Mouse (Mus musculus) macrophage (primary cell): ENCODE results near the gene Cpm. TPM values are rescaled to one million over a fixed set of nuclear protein-coding genes. Genes with fewer than 3 reads are reported as not detected.
"Not testable (repeated sequence)": the region's sequence is repeated elsewhere in the genome, so short reads cannot be mapped to it uniquely, and the experiment has no call there.

Experiments used
- H3K27ac ChIP-seq: fragments of 350-480 bp; formaldehyde crosslinking; 2 replicates; pipeline ENCODE4 v1.9.0; 2021
- H3K36me3 ChIP-seq: fragments of 350-480 bp; formaldehyde crosslinking; 2 replicates; pipeline ENCODE4 v1.9.0; 2021; ENCODE audit errors: inconsistent target
- H3K4me3 ChIP-seq: fragments of 350-480 bp; formaldehyde crosslinking; 2 replicates; pipeline ENCODE4 v1.9.0; 2021; ENCODE audit errors: inconsistent target
- H3K79me2 ChIP-seq: fragments of 350-480 bp; formaldehyde crosslinking; 2 replicates; pipeline ENCODE4 v1.9.0; 2021; ENCODE audit errors: inconsistent target
- WGBS: methylation state at CpG from one replicate; pipeline ENCODE4 v1.1.7; 2026; ENCODE audit warnings: inconsistent platforms; ENCODE audit not compliant: missing documents; 5-methylcytosine and 5-hydroxymethylcytosine counted together
- polyA plus RNA-seq: library from polyadenylated mRNA; stranded (reverse); fragments of 250-400 nt; gene quantifications from 3 replicates; pipeline ENCODE4 v1.2.4, GENCODE M21; 2018; ENCODE audit warnings: inconsistent platforms

Cpm gene
- polyA plus RNA-seq, 1 experiment from 2014 or later: 0.07 TPM

DNA sequence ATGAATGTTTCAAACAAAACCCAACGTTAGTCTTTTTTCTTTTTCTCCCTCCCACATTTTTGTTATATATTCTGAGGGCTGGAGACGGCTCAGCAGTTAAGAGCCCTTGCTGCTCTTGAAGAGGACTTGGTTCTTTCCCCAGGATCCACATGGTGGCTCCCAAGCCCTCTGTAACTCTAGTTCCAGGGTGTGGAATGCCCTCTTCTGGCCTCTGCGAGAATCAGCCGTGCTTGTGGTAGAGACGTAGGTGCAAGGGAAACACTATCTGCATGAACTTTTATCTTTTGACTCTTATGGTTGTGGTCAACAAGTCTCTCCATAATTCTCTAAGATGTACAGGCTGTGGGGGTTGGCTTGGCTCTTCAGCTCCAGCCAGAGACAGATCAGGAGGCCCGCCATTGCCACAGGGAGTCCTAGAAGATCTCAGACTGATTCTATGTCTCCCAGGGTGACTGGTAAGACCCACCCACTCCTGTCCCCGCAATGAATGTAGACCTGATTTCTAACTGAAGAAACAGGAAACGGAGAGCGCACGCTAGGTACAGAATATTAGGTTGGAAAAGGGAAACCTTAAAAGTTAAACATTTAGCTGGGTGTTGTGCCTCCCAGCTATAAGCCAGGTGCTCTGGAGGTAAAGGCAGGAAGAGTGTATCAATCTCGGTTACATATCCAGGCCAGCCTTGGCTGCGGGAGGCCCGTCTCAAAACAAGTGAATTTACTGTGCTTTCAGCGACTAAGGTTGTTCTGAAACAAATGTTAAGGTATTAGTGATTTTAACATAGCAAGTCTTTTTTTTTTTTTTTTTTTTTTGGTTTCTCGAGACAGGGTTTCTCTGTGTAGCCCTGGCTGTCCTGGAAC is 102.2 kb downstream of the Cpm start:
- H3K36me3 ChIP-seq: no peaks in the 10 kb centered on the region; the same call in 1 of the 2 replicates
- H3K79me2 ChIP-seq: no peaks in the 10 kb centered on the region
- H3K4me3 ChIP-seq: no peak overlapping the region
- 14% methylated on average over 10 of the region's 15 CpGs for WGBS
- H3K27ac ChIP-seq: no peak overlapping the region

DNA sequence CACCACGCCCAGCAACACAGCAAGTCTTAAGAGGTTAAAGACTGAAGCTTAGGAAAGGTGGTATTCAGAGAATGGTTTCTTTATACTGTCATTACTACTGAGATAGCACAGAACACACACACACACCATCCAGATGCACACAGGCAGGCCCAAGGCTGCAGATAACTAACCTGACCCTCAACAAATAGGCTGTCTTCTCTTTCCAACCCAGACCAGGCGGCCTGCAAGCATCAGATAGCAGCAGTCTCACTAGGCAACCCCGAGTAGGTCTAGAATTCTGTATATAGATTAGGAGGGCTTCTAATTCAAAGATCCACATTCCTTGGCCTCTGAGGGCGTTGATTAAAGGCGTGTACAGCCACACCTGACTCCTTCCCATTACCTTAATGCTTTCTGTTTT is 102.9 kb downstream of the Cpm start:
- 87% methylated on average over 5 of the region's 5 CpGs for WGBS
- Histone ChIP-seq H3K79me2 (no peaks in the 10 kb centered on the region), H3K27ac (no peak overlapping the region), H3K36me3 (no peaks in the 10 kb centered on the region; the same call in 1 of the 2 replicates), H3K4me3 (no peak overlapping the region)

DNA sequence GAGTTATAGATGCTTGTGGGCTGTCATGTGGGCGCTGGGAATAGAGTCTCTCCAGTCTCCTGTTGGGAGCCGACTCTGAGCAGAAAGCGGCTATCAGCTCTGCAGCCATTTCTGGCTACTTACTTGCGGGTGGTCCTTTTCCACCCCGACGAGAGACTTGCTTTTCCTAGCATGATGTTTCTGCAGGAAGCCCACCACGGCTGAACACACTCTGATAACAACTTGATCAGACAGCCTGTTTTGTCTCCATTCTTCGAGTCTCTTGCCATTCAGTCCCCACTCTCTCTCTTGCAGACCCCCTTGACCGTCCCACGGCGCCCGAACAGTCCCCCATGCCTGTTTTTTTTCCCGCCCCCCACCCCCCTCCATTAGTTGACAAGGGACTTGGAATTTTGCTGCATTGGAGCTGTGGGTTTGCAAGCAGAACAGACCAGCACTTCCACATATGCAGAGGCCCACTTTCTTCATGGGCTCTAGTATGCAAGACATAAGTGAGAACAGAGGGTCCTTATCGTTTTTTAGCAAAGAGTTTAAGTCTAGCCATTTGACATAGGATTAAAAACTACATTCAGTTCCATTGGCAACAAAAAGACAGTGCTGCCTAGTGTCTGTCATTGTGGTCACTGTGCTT is 103.8 kb downstream of the Cpm start:
- Histone ChIP-seq H3K4me3 (no peak overlapping the region), H3K36me3 (no peaks in the 10 kb centered on the region; the same call in 1 of the 2 replicates), H3K27ac (no peak overlapping the region), H3K79me2 (no peaks in the 10 kb centered on the region)
- WGBS: 88% methylated on average over 14 of the region's 14 CpGs

DNA sequence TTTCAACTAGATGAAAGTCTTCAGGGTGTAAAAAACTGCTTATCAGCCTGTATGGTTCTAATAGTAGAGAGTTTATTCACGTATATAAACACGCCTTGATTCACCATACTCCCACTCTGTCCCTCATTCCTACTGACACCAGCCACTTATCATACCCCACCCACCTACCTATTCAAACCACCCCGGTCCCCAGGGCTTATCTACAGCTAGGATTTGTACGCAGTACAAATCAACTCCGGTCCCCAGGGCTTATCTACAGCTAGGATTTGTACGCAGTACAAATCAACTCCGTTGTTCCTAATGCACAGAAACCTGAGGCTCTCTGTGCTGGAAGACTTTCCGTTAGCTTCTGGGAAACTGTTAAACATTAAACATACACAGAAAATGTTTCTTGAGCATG is 104.3 kb downstream of the Cpm start:
- 95% methylated on average over 4 of the region's 8 CpGs for WGBS
- not testable (repeated sequence) for H3K27ac ChIP-seq, H3K79me2 ChIP-seq, H3K36me3 ChIP-seq, H3K4me3 ChIP-seq

- H3K27ac ChIP-seq, H3K4me3 ChIP-seq, H3K36me3 ChIP-seq, H3K79me2 ChIP-seq: not testable (repeated sequence)
- 88% methylated on average over 5 of the region's 10 CpGs for WGBS
Measured at GRCm38 (mm10) chr10:117734104-117734852, 105.0 kb downstream of the Cpm start.

- H3K27ac ChIP-seq, H3K4me3 ChIP-seq, H3K36me3 ChIP-seq, H3K79me2 ChIP-seq: not testable (repeated sequence)
- WGBS: 95% methylated on average over 7 of the region's 12 CpGs
Measured at GRCm38 (mm10) chr10:117735396-117735795, 106.1 kb downstream of the Cpm start.

DNA sequence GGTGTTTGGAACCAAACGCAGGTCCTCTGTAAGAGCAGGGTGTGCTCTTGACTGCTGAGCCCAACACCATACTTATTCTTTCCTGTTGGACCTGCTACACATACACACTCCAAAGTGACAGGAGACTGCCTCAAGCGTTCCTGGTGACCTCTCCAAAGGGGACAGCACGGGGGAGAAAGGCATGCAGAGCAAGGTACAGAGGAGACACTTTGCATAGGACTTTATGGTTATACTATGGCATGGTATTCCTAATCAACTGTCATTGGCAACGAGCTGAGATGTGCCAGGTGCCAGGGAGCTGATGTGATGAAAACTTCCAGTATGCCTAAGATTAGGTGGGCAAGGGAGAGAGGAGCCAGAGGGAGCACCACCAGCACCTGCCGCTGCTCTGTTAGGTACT is 107.3 kb downstream of the Cpm start:
- Histone ChIP-seq H3K4me3 (no peak overlapping the region), H3K79me2 (no peaks in the 10 kb centered on the region), H3K27ac (no peak overlapping the region), H3K36me3 (peaks cover 10% of the 10 kb centered on the region; the same call in 1 of the 2 replicates)
- 93% methylated on average over 5 of the region's 5 CpGs for WGBS

Other genes starting within 250 kb of the Cpm start
- 34.3 to 45.3 TPM (median 41.5 TPM) in 3 replicates for gene Cpsf6, start 249.5 kb upstream of the Cpm start, polyA plus RNA-seq
- gene Mdm2, start 81.3 kb downstream of the Cpm start, polyA plus RNA-seq: 68.8 to 97.8 TPM (median 84.1 TPM) in 3 replicates
- gene Slc35e3, start 116.9 kb downstream of the Cpm start, polyA plus RNA-seq: 6.8 to 12.7 TPM (median 9.9 TPM) in 3 replicates
- gene Nup107, start 163.2 kb downstream of the Cpm start, polyA plus RNA-seq: 8.0 to 24.8 TPM (median 17.9 TPM) in 3 replicates
- gene Rap1b, start 216.5 kb downstream of the Cpm start, polyA plus RNA-seq: 389 to 490 TPM (median 469 TPM) in 3 replicates